Mouse (Mus musculus) 3134 (cell line): ENCODE measurements around the gene Cemip2.

ENCODE experiments used
- DNase-seq: peaks from one replicate; pipeline ENCODE4 v3.0.0-alpha.2; 2011; ENCODE audit warnings: low spot score; ENCODE audit not compliant: insufficient read length; ENCODE audit errors: extremely low read depth

The Cemip2 gene

GRCm38 (mm10) chr19:21777171-21777731 is 891 bp upstream of the Cemip2 start:
- peak; percentile 77 for DNase-seq

- peak; percentile 9 for DNase-seq
These were observed 964 bp downstream of the Cemip2 start for GRCm38 (mm10) chr19:21779106-21779505.

GRCm38 (mm10) chr19:21780663-21781062 is 2.5 kb downstream of the Cemip2 start:
- DNase-seq, result peak; percentile 32

- DNase-seq, result no peak
These were observed 3.1 kb downstream of the Cemip2 start for GRCm38 (mm10) chr19:21781066-21781786.

- DNase-seq, result no peak
These were observed 3.8 kb downstream of the Cemip2 start for GRCm38 (mm10) chr19:21781787-21782432.

- no peak for DNase-seq
These were observed 5.6 kb downstream of the Cemip2 start for GRCm38 (mm10) chr19:21783717-21784116.

- no peak for DNase-seq
These were observed 6.4 kb downstream of the Cemip2 start for GRCm38 (mm10) chr19:21784331-21785131.

GRCm38 (mm10) chr19:21785132-21785528 is 7.0 kb downstream of the Cemip2 start:
- no peak for DNase-seq

- no peak for DNase-seq
These were observed 8.9 kb downstream of the Cemip2 start for GRCm38 (mm10) chr19:21787004-21787480.

- DNase-seq, result no peak
These were observed 10.9 kb downstream of the Cemip2 start for GRCm38 (mm10) chr19:21788999-21789398.

GRCm38 (mm10) chr19:21789676-21790075 is 11.5 kb downstream of the Cemip2 start:
- no peak for DNase-seq

GRCm38 (mm10) chr19:21791386-21791785 is 13.2 kb downstream of the Cemip2 start:
- DNase-seq, result no peak

GRCm38 (mm10) chr19:21791826-21792225 is 13.7 kb downstream of the Cemip2 start:
- no peak for DNase-seq

- DNase-seq, result no peak
These were observed 14.5 kb downstream of the Cemip2 start for GRCm38 (mm10) chr19:21792587-21793175.

- DNase-seq, result no peak
These were observed 16.4 kb downstream of the Cemip2 start for GRCm38 (mm10) chr19:21794569-21794968.

GRCm38 (mm10) chr19:21796333-21796732 is 18.2 kb downstream of the Cemip2 start:
- no peak for DNase-seq

- no peak for DNase-seq
These were observed 20.6 kb downstream of the Cemip2 start for GRCm38 (mm10) chr19:21798700-21799099.

GRCm38 (mm10) chr19:21799410-21800373 is 21.6 kb downstream of the Cemip2 start:
- no peak for DNase-seq

GRCm38 (mm10) chr19:21804488-21804887 is 26.3 kb downstream of the Cemip2 start:
- DNase-seq, result no peak
